Mouse (Mus musculus): ENCODE results near the gene Auts2. TPM values are rescaled to one million over a fixed set of nuclear protein-coding genes. Genes with fewer than 3 reads are reported as not detected.

Auts2 gene
- polyA plus RNA-seq, 1 experiment from 2014 or later, result 30.4 TPM

DNA sequence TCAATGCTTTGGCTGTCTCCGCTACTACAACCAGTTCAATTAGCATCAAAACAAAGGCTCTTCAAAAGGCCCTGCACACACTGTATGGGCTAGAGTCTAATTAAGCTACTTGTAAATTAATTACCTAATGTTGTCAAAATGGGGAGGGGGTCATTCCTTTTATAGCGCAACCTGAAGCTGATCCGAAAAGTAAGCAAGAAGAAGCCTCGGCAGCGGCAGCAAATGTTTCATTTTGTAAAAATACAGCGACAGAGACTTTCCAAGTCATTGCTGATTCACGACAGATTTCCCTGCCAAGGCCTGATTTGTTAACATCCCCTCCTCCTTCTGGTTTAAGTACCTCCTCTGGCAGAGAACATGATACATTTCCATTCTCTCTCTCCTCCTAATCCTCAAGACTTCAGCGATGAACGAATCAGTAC lies 33.7 kb downstream of the Auts2 start:
- Histone ChIP-seq H3K27ac (ENCODE audit: low read depth) (no peak overlapping the region), H3K4me3 (ENCODE audit: low read depth, low read length) (no peak overlapping the region), H3K4me2 (ENCODE audit: low read length) (peak overlapping the region; percentile 11; the same call in 1 of the 2 replicates), H3K27me3 (replicated peaks; ENCODE audit: control insufficient read depth, insufficient read depth, low read length) (no peaks in the 10 kb centered on the region), H3K4me1 (replicated peaks; ENCODE audit: control insufficient read depth, insufficient read depth, low read length) (peaks cover 35% of the 10 kb centered on the region), H3K9ac (ENCODE audit: low read length) (no peak overlapping the region), H3K9me3 (ENCODE audit: control insufficient read depth, low read length) (no peaks in the 10 kb centered on the region), H3K36me3 (ENCODE audit: control insufficient read depth, insufficient read depth, low read length) (no peaks in the 10 kb centered on the region)
- DNase-seq (ENCODE audit: low spot score) (no peak), ATAC-seq (replicated peaks; ENCODE audit: low FRiP score, low TSS enrichment, low read depth) (no peak)
- WGBS, result 31% methylated on average over 9 of the region's 9 CpGs

- Histone ChIP-seq H3K9ac (ENCODE audit: low read length) (no peak overlapping the region), H3K36me3 (ENCODE audit: control insufficient read depth, insufficient read depth, low read length) (no peaks in the 10 kb centered on the region), H3K27ac (ENCODE audit: low read depth) (no peak overlapping the region), H3K4me1 (replicated peaks; ENCODE audit: control insufficient read depth, insufficient read depth, low read length) (peaks cover 38% of the 10 kb centered on the region), H3K4me3 (ENCODE audit: low read depth, low read length) (no peak overlapping the region), H3K27me3 (replicated peaks; ENCODE audit: control insufficient read depth, insufficient read depth, low read length) (no peaks in the 10 kb centered on the region), H3K9me3 (ENCODE audit: control insufficient read depth, low read length) (no peaks in the 10 kb centered on the region), H3K4me2 (ENCODE audit: low read length) (no peak overlapping the region)
- ATAC-seq (replicated peaks; ENCODE audit: low FRiP score, low TSS enrichment, low read depth) (no peak), DNase-seq (ENCODE audit: low spot score) (no peak)
- 89% methylated on average over 1 of the region's 1 CpGs for WGBS
These were observed 38.3 kb downstream of the Auts2 start for GRCm38 (mm10) chr5:132504893-132505292.

DNA sequence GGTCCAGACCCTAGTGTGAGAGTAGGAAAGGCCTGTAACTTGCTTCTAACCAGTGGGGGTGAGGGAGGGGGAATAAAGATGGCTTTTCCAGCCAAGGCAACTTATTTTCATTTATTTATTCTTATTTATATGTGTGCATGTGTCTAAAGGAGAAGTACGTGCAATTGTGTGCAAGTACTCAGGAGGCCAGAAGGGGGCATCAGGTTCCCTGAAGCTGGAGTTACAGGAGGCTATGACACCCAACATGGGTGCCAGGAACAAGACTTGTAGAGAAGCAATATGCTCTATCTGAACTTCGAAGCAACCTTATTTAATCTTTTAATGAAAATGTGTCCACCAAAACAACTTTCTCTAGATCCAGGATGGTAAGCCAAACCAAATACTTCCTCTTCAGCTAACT lies 39.7 kb downstream of the Auts2 start:
- no peaks in the 10 kb centered on the region for H3K36me3 ChIP-seq (ENCODE audit: control insufficient read depth, insufficient read depth, low read length)
- H3K9ac ChIP-seq (ENCODE audit: low read length), result no peak overlapping the region
- H3K27me3 ChIP-seq (replicated peaks; ENCODE audit: control insufficient read depth, insufficient read depth, low read length), result no peaks in the 10 kb centered on the region
- no peak overlapping the region for H3K27ac ChIP-seq (ENCODE audit: low read depth)
- WGBS, result 95% methylated on average over 2 of the region's 2 CpGs
- H3K4me1 ChIP-seq (replicated peaks; ENCODE audit: control insufficient read depth, insufficient read depth, low read length), result peaks cover 32% of the 10 kb centered on the region
- ATAC-seq (replicated peaks; ENCODE audit: low FRiP score, low TSS enrichment, low read depth) (no peak), DNase-seq (ENCODE audit: low spot score) (no peak)
- no peaks in the 10 kb centered on the region for H3K9me3 ChIP-seq (ENCODE audit: control insufficient read depth, low read length)
- no peak overlapping the region for H3K4me3 ChIP-seq (ENCODE audit: low read depth, low read length)
- no peak overlapping the region for H3K4me2 ChIP-seq (ENCODE audit: low read length)

- 40% methylated on average over 5 of the region's 5 CpGs for WGBS
These were observed 41.1 kb downstream of the Auts2 start for GRCm38 (mm10) chr5:132502036-132502435.

DNA sequence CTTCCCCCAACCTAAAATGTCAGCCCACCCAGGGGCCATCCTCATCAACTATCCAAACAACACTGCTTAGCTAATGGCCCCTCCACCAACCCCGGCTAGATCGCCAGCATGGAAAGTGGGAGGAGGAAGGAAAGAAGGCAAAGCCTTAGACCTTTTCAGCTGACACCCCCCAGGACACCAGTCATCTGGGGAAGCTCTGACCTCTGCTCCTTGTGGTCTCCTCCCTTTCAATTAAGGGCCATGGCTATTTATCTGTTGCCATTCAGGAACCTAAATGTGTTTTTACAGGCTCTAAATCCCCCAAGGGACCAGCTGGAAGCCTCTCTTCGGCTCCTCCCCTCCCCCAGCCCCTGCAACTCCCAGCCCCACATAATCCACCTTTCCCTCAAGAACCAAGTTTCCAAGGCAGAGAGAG lies 42.3 kb downstream of the Auts2 start:
- DNase-seq (ENCODE audit: low spot score) (no peak), ATAC-seq (replicated peaks; ENCODE audit: low FRiP score, low TSS enrichment, low read depth) (no peak)
- no peak overlapping the region; the same call in 1 of the 2 replicates for H3K4me2 ChIP-seq (ENCODE audit: low read length)
- 12% methylated on average over 3 of the region's 3 CpGs for WGBS
- H3K36me3 ChIP-seq (ENCODE audit: control insufficient read depth, insufficient read depth, low read length), result no peaks in the 10 kb centered on the region
- H3K27ac ChIP-seq (ENCODE audit: low read depth), result no peak overlapping the region
- H3K4me1 ChIP-seq (replicated peaks; ENCODE audit: control insufficient read depth, insufficient read depth, low read length), result peaks cover 16% of the 10 kb centered on the region
- no peaks in the 10 kb centered on the region for H3K27me3 ChIP-seq (replicated peaks; ENCODE audit: control insufficient read depth, insufficient read depth, low read length)
- H3K4me3 ChIP-seq (ENCODE audit: low read depth, low read length), result no peak overlapping the region
- no peak overlapping the region for H3K9ac ChIP-seq (ENCODE audit: low read length)
- no peaks in the 10 kb centered on the region for H3K9me3 ChIP-seq (ENCODE audit: control insufficient read depth, low read length)

More at GRCm38 (mm10) chr5:132502036-132502435, 41.1 kb downstream of the Auts2 start:
- Histone ChIP-seq H3K4me1 (replicated peaks; ENCODE audit: control insufficient read depth, insufficient read depth, low read length) (peaks cover 25% of the 10 kb centered on the region), H3K9ac (ENCODE audit: low read length) (no peak overlapping the region), H3K27me3 (replicated peaks; ENCODE audit: control insufficient read depth, insufficient read depth, low read length) (no peaks in the 10 kb centered on the region), H3K27ac (ENCODE audit: low read depth) (no peak overlapping the region), H3K36me3 (ENCODE audit: control insufficient read depth, insufficient read depth, low read length) (no peaks in the 10 kb centered on the region), H3K4me2 (ENCODE audit: low read length) (no peak overlapping the region), H3K9me3 (ENCODE audit: control insufficient read depth, low read length) (no peaks in the 10 kb centered on the region), H3K4me3 (ENCODE audit: low read depth, low read length) (no peak overlapping the region)
- no peak for DNase-seq (ENCODE audit: low spot score)
- ATAC-seq (replicated peaks; ENCODE audit: low FRiP score, low TSS enrichment, low read depth), result no peak

DNA sequence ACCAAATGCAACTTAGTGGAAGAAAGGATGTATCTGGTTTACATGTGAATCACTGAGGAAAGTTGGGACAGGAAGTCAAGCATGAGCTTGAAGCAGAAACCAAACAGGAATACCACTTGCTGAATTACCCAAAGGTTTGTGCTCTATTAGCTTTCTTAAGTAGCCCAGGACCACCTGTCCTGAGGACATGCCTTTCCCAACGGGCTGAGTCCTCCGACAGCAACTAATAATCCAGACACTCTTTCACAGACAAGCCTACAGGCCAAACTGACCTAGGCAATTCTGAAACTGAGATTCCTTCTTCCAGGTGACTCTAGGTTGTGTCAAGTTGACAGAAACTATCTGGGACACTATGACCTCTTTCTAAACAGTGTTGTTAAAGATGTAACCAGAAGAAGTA lies 44.2 kb downstream of the Auts2 start:
- no peaks in the 10 kb centered on the region for H3K36me3 ChIP-seq (ENCODE audit: control insufficient read depth, insufficient read depth, low read length)
- WGBS, result 53% methylated on average over 2 of the region's 2 CpGs
- no peaks in the 10 kb centered on the region for H3K27me3 ChIP-seq (replicated peaks; ENCODE audit: control insufficient read depth, insufficient read depth, low read length)
- H3K9me3 ChIP-seq (ENCODE audit: control insufficient read depth, low read length), result no peaks in the 10 kb centered on the region
- H3K27ac ChIP-seq (ENCODE audit: low read depth), result no peak overlapping the region
- no peak overlapping the region for H3K4me3 ChIP-seq (ENCODE audit: low read depth, low read length)
- DNase-seq (ENCODE audit: low spot score) (no peak), ATAC-seq (replicated peaks; ENCODE audit: low FRiP score, low TSS enrichment, low read depth) (no peak)
- peaks cover 16% of the 10 kb centered on the region for H3K4me1 ChIP-seq (replicated peaks; ENCODE audit: control insufficient read depth, insufficient read depth, low read length)
- H3K9ac ChIP-seq (ENCODE audit: low read length), result no peak overlapping the region
- no peak overlapping the region for H3K4me2 ChIP-seq (ENCODE audit: low read length)

DNA sequence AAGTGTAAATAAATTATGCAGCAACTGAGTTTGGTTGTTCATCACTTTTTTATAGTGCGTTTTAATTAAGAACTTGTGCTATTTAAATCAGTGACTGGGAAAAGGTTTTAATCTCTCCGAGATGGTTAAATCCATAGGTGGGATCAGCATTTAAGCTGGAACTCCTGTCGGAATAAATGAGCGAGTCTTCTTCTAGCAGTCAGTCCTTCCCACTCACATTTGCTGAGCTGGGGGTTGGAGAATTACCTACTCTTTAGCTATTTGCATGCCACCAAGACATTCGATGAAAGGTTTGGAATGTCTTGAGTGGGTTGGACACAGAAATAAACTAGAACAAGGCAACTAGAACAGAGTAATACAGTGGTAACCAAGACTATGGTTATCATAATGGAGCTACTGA lies 45.1 kb downstream of the Auts2 start:
- ATAC-seq (replicated peaks; ENCODE audit: low FRiP score, low TSS enrichment, low read depth) (no peak), DNase-seq (ENCODE audit: low spot score) (no peak)
- WGBS, result 93% methylated on average over 5 of the region's 5 CpGs
- peaks cover 16% of the 10 kb centered on the region for H3K4me1 ChIP-seq (replicated peaks; ENCODE audit: control insufficient read depth, insufficient read depth, low read length)
- H3K4me3 ChIP-seq (ENCODE audit: low read depth, low read length), result no peak overlapping the region
- H3K36me3 ChIP-seq (ENCODE audit: control insufficient read depth, insufficient read depth, low read length), result no peaks in the 10 kb centered on the region
- no peak overlapping the region for H3K27ac ChIP-seq (ENCODE audit: low read depth)
- no peak overlapping the region for H3K4me2 ChIP-seq (ENCODE audit: low read length)
- H3K9ac ChIP-seq (ENCODE audit: low read length), result no peak overlapping the region
- no peaks in the 10 kb centered on the region for H3K27me3 ChIP-seq (replicated peaks; ENCODE audit: control insufficient read depth, insufficient read depth, low read length)
- no peaks in the 10 kb centered on the region for H3K9me3 ChIP-seq (ENCODE audit: control insufficient read depth, low read length)

GRCm38 (mm10) chr5:132492793-132493192 lies 50.4 kb downstream of the Auts2 start:
- no peak overlapping the region for H3K4me3 ChIP-seq (ENCODE audit: low read depth, low read length)
- no peak overlapping the region for H3K4me2 ChIP-seq (ENCODE audit: low read length)
- no peaks in the 10 kb centered on the region for H3K27me3 ChIP-seq (replicated peaks; ENCODE audit: control insufficient read depth, insufficient read depth, low read length)
- no peaks in the 10 kb centered on the region for H3K36me3 ChIP-seq (ENCODE audit: control insufficient read depth, insufficient read depth, low read length)
- no peak overlapping the region for H3K27ac ChIP-seq (ENCODE audit: low read depth)
- H3K9me3 ChIP-seq (ENCODE audit: control insufficient read depth, low read length), result no peaks in the 10 kb centered on the region
- WGBS, result 87% methylated on average over 1 of the region's 1 CpGs
- peaks cover 22% of the 10 kb centered on the region for H3K4me1 ChIP-seq (replicated peaks; ENCODE audit: control insufficient read depth, insufficient read depth, low read length)
- DNase-seq (ENCODE audit: low spot score) (peak; percentile 47), ATAC-seq (replicated peaks; ENCODE audit: low FRiP score, low TSS enrichment, low read depth) (no peak)
- no peak overlapping the region for H3K9ac ChIP-seq (ENCODE audit: low read length)

DNA sequence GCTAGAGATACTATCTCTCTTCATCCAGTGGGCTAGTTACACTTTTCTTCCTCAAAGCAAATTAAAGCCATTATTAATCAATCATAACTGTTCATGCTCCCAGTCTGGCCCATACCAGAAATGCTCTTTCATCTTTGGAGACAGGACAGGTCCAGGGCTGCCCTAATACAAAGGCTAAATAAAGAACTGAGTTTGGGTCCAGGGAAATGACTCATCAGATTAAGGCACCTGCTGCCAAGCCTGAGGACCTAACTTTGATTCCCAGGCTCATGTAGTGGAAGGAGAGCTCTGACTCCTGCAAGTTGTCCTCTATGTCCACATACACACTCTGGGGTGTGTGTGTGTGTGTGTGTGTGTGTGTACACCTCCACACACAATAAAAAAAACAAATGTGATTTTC lies 51.1 kb downstream of the Auts2 start:
- Histone ChIP-seq H3K4me2 (ENCODE audit: low read length) (no peak overlapping the region), H3K4me1 (replicated peaks; ENCODE audit: control insufficient read depth, insufficient read depth, low read length) (peaks cover 22% of the 10 kb centered on the region), H3K27ac (ENCODE audit: low read depth) (no peak overlapping the region), H3K4me3 (ENCODE audit: low read depth, low read length) (no peak overlapping the region), H3K36me3 (ENCODE audit: control insufficient read depth, insufficient read depth, low read length) (no peaks in the 10 kb centered on the region), H3K9me3 (ENCODE audit: control insufficient read depth, low read length) (no peaks in the 10 kb centered on the region), H3K9ac (ENCODE audit: low read length) (no peak overlapping the region), H3K27me3 (replicated peaks; ENCODE audit: control insufficient read depth, insufficient read depth, low read length) (no peaks in the 10 kb centered on the region)
- DNase-seq (ENCODE audit: low spot score) (no peak), ATAC-seq (replicated peaks; ENCODE audit: low FRiP score, low TSS enrichment, low read depth) (0 out of 2 replicates have a peak, but pooled peaks have one; percentile 43)
